Mouse (Mus musculus): ENCODE data around the gene Tlr5. TPM values are rescaled to one million over a fixed set of nuclear protein-coding genes. Genes with fewer than 3 reads are reported as not detected.
A peak's percentile ranks its signal among the peaks of the same experiment; 100 is the strongest.

Gene Tlr5
- polyA plus RNA-seq, 1 experiment from 2014 or later, result 2.5 TPM

GRCm38 (mm10) chr1:182957001-182957757 lies 2.6 kb downstream of the Tlr5 start:
- no peaks in the 10 kb centered on the region for H3K9me3 ChIP-seq (ENCODE audit: control insufficient read depth, low read depth, low read length)
- no peak for ATAC-seq (ENCODE audit: insufficient number of reproducible peaks, insufficient read depth, low FRiP score, low read depth)
- 80% methylated on average over 16 of the region's 16 CpGs for WGBS
- H3K9ac ChIP-seq (replicated peaks; ENCODE audit: low read depth, low read length), result no peak overlapping the region
- no peak overlapping the region for H3K4me3 ChIP-seq (ENCODE audit: low read depth, low read length)
- H3K36me3 ChIP-seq (ENCODE audit: control insufficient read depth, insufficient read depth, low read length), result no peaks in the 10 kb centered on the region
- no peak overlapping the region for H3K27ac ChIP-seq (ENCODE audit: low read length)
- no peak overlapping the region for H3K4me2 ChIP-seq (replicated peaks; ENCODE audit: low read depth, low read length)
- H3K4me1 ChIP-seq (ENCODE audit: control insufficient read depth, insufficient read depth, low read length), result peaks cover 23% of the 10 kb centered on the region; the same call in 1 of the 2 replicates
- H3K27me3 ChIP-seq (ENCODE audit: control insufficient read depth, insufficient read depth, low read length), result no peaks in the 10 kb centered on the region

- H3K27me3 ChIP-seq (ENCODE audit: control insufficient read depth, insufficient read depth, low read length), result no peaks in the 10 kb centered on the region
- H3K27ac ChIP-seq (ENCODE audit: low read length), result no peak overlapping the region
- H3K36me3 ChIP-seq (ENCODE audit: control insufficient read depth, insufficient read depth, low read length), result no peaks in the 10 kb centered on the region
- no peak for ATAC-seq (ENCODE audit: insufficient number of reproducible peaks, insufficient read depth, low FRiP score, low read depth)
- H3K4me1 ChIP-seq (ENCODE audit: control insufficient read depth, insufficient read depth, low read length), result peaks cover 23% of the 10 kb centered on the region; the same call in 1 of the 2 replicates
- no peak overlapping the region for H3K4me3 ChIP-seq (ENCODE audit: low read depth, low read length)
- H3K9me3 ChIP-seq (ENCODE audit: control insufficient read depth, low read depth, low read length), result no peaks in the 10 kb centered on the region
- WGBS, result 82% methylated on average over 13 of the region's 13 CpGs
- no peak overlapping the region for H3K4me2 ChIP-seq (replicated peaks; ENCODE audit: low read depth, low read length)
- H3K9ac ChIP-seq (replicated peaks; ENCODE audit: low read depth, low read length), result no peak overlapping the region
Observed at GRCm38 (mm10) chr1:182957826-182958544, 3.4 kb downstream of the Tlr5 start.

- 40% methylated on average over 3 of the region's 3 CpGs for WGBS
- Histone ChIP-seq H3K4me2 (replicated peaks; ENCODE audit: low read depth, low read length) (peak overlapping the region; percentile 85; the same call in 1 of the 2 replicates), H3K4me1 (ENCODE audit: control insufficient read depth, insufficient read depth, low read length) (peaks cover 19% of the 10 kb centered on the region; the same call in 1 of the 2 replicates), H3K4me3 (ENCODE audit: low read depth, low read length) (no peak overlapping the region), H3K9me3 (ENCODE audit: control insufficient read depth, low read depth, low read length) (no peaks in the 10 kb centered on the region), H3K27me3 (ENCODE audit: control insufficient read depth, insufficient read depth, low read length) (no peaks in the 10 kb centered on the region), H3K27ac (ENCODE audit: low read length) (no peak overlapping the region; the same call in 1 of the 2 replicates), H3K36me3 (ENCODE audit: control insufficient read depth, insufficient read depth, low read length) (no peaks in the 10 kb centered on the region), H3K9ac (replicated peaks; ENCODE audit: low read depth, low read length) (no peak overlapping the region)
- no peak for ATAC-seq (ENCODE audit: insufficient number of reproducible peaks, insufficient read depth, low FRiP score, low read depth)
Observed at GRCm38 (mm10) chr1:182958824-182959223, 4.2 kb downstream of the Tlr5 start.

GRCm38 (mm10) chr1:182959251-182959691 lies 4.7 kb downstream of the Tlr5 start:
- Histone ChIP-seq H3K4me2 (replicated peaks; ENCODE audit: low read depth, low read length) (peak overlapping the region; percentile 85), H3K27ac (ENCODE audit: low read length) (peak overlapping the region; percentile 56), H3K4me3 (ENCODE audit: low read depth, low read length) (peak overlapping the region; percentile 33), H3K9ac (replicated peaks; ENCODE audit: low read depth, low read length) (0 out of 2 replicates have a peak overlapping the region, but pooled peaks have one; percentile 21), H3K36me3 (ENCODE audit: control insufficient read depth, insufficient read depth, low read length) (no peaks in the 10 kb centered on the region), H3K4me1 (ENCODE audit: control insufficient read depth, insufficient read depth, low read length) (peaks cover 14% of the 10 kb centered on the region; the same call in 1 of the 2 replicates), H3K27me3 (ENCODE audit: control insufficient read depth, insufficient read depth, low read length) (no peaks in the 10 kb centered on the region), H3K9me3 (ENCODE audit: control insufficient read depth, low read depth, low read length) (no peaks in the 10 kb centered on the region)
- WGBS, result under 1% methylated on average over 17 of the region's 17 CpGs
- no peak for ATAC-seq (ENCODE audit: insufficient number of reproducible peaks, insufficient read depth, low FRiP score, low read depth)

GRCm38 (mm10) chr1:182959811-182960455 lies 5.3 kb downstream of the Tlr5 start:
- 0 out of 2 replicates have a peak, but pooled peaks cover 11% of the 10 kb centered on the region for H3K4me1 ChIP-seq (ENCODE audit: control insufficient read depth, insufficient read depth, low read length)
- H3K9me3 ChIP-seq (ENCODE audit: control insufficient read depth, low read depth, low read length), result no peaks in the 10 kb centered on the region
- H3K4me3 ChIP-seq (ENCODE audit: low read depth, low read length), result peak overlapping the region; percentile 33
- peak; percentile 79 for ATAC-seq (ENCODE audit: insufficient number of reproducible peaks, insufficient read depth, low FRiP score, low read depth)
- H3K27ac ChIP-seq (ENCODE audit: low read length), result peak overlapping the region; percentile 56
- WGBS, result under 1% methylated on average over 20 of the region's 20 CpGs
- peak overlapping the region; percentile 85 for H3K4me2 ChIP-seq (replicated peaks; ENCODE audit: low read depth, low read length)
- no peaks in the 10 kb centered on the region for H3K27me3 ChIP-seq (ENCODE audit: control insufficient read depth, insufficient read depth, low read length)
- H3K9ac ChIP-seq (replicated peaks; ENCODE audit: low read depth, low read length), result no peak overlapping the region
- no peaks in the 10 kb centered on the region for H3K36me3 ChIP-seq (ENCODE audit: control insufficient read depth, insufficient read depth, low read length)

GRCm38 (mm10) chr1:182961076-182961475 lies 6.5 kb downstream of the Tlr5 start:
- no peak overlapping the region for H3K4me2 ChIP-seq (replicated peaks; ENCODE audit: low read depth, low read length)
- H3K4me1 ChIP-seq (ENCODE audit: control insufficient read depth, insufficient read depth, low read length), result 0 out of 2 replicates have a peak, but pooled peaks cover 11% of the 10 kb centered on the region
- no peaks in the 10 kb centered on the region for H3K36me3 ChIP-seq (ENCODE audit: control insufficient read depth, insufficient read depth, low read length)
- no peak for ATAC-seq (ENCODE audit: insufficient number of reproducible peaks, insufficient read depth, low FRiP score, low read depth)
- H3K27me3 ChIP-seq (ENCODE audit: control insufficient read depth, insufficient read depth, low read length), result no peaks in the 10 kb centered on the region
- 70% methylated on average over 5 of the region's 5 CpGs for WGBS
- no peak overlapping the region for H3K27ac ChIP-seq (ENCODE audit: low read length)
- H3K4me3 ChIP-seq (ENCODE audit: low read depth, low read length), result no peak overlapping the region
- H3K9ac ChIP-seq (replicated peaks; ENCODE audit: low read depth, low read length), result no peak overlapping the region
- H3K9me3 ChIP-seq (ENCODE audit: control insufficient read depth, low read depth, low read length), result no peaks in the 10 kb centered on the region

GRCm38 (mm10) chr1:182963329-182963728 lies 8.7 kb downstream of the Tlr5 start:
- H3K4me1 ChIP-seq (ENCODE audit: control insufficient read depth, insufficient read depth, low read length), result 0 out of 2 replicates have a peak, but pooled peaks cover 11% of the 10 kb centered on the region
- H3K4me3 ChIP-seq (ENCODE audit: low read depth, low read length), result no peak overlapping the region
- 42% methylated on average over 5 of the region's 5 CpGs for WGBS
- no peak for ATAC-seq (ENCODE audit: insufficient number of reproducible peaks, insufficient read depth, low FRiP score, low read depth)
- H3K27me3 ChIP-seq (ENCODE audit: control insufficient read depth, insufficient read depth, low read length), result no peaks in the 10 kb centered on the region
- H3K9me3 ChIP-seq (ENCODE audit: control insufficient read depth, low read depth, low read length), result no peaks in the 10 kb centered on the region
- H3K27ac ChIP-seq (ENCODE audit: low read length), result no peak overlapping the region
- H3K36me3 ChIP-seq (ENCODE audit: control insufficient read depth, insufficient read depth, low read length), result no peaks in the 10 kb centered on the region
- H3K9ac ChIP-seq (replicated peaks; ENCODE audit: low read depth, low read length), result no peak overlapping the region
- no peak overlapping the region for H3K4me2 ChIP-seq (replicated peaks; ENCODE audit: low read depth, low read length)

- no peak overlapping the region for H3K4me3 ChIP-seq (ENCODE audit: low read depth, low read length)
- no peak overlapping the region for H3K27ac ChIP-seq (ENCODE audit: low read length)
- H3K27me3 ChIP-seq (ENCODE audit: control insufficient read depth, insufficient read depth, low read length), result no peaks in the 10 kb centered on the region
- no peak overlapping the region for H3K9ac ChIP-seq (replicated peaks; ENCODE audit: low read depth, low read length)
- H3K36me3 ChIP-seq (ENCODE audit: control insufficient read depth, insufficient read depth, low read length), result no peaks in the 10 kb centered on the region
- 0 out of 2 replicates have a peak, but pooled peaks cover 4% of the 10 kb centered on the region for H3K4me1 ChIP-seq (ENCODE audit: control insufficient read depth, insufficient read depth, low read length)
- H3K4me2 ChIP-seq (replicated peaks; ENCODE audit: low read depth, low read length), result no peak overlapping the region
- WGBS, result 75% methylated on average over 9 of the region's 9 CpGs
- no peaks in the 10 kb centered on the region for H3K9me3 ChIP-seq (ENCODE audit: control insufficient read depth, low read depth, low read length)
- no peak for ATAC-seq (ENCODE audit: insufficient number of reproducible peaks, insufficient read depth, low FRiP score, low read depth)
Observed at GRCm38 (mm10) chr1:182964855-182965466, 10.4 kb downstream of the Tlr5 start.

Data from stomach, embryonic 14.5 days (tissue).